Mouse (Mus musculus) inflammation-experienced regulatory T-cells, adult 6 months (primary cell): ENCODE measurements at regions not wholly inside any gene's neighbourhood (a gene's known extent, or its start where the extent isn't known, plus 50 kb on each side); places are given as distances from the start of the nearest gene placed in this dataset.
A peak's percentile ranks its signal among the peaks of the same experiment; 100 is the strongest.

Experiments used
- ATAC-seq: one replicate; pipeline ENCODE4 v1.8.0; 2017

- peak; percentile 82 for ATAC-seq
Measured at GRCm38 (mm10) chr13:30042689-30043320, 56.9 kb upstream of the E2f3 start.

- ATAC-seq = no peak
Measured at GRCm38 (mm10) chr13:30041501-30042295, 55.8 kb upstream of the E2f3 start.

DNA sequence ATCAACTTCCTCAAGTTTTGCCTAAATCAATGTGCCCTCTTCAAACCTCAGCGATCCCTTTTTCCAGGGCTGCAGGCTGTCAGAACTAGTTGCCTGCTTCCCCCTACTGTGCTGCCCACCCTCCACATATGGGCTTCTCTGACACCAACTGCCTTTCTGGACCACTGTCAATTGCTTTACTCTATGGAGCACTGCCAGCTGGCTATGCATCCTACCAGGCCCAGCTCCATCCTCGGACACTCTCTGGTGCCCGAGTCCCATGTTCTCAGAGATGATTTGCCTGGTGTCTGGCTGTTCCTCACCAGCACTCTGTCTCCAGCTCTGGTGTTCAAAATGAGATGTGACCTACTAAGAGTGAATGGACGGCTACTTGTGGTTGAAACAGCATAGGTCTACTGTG, 54.4 kb upstream of the E2f3 start:
- ATAC-seq = no peak

DNA sequence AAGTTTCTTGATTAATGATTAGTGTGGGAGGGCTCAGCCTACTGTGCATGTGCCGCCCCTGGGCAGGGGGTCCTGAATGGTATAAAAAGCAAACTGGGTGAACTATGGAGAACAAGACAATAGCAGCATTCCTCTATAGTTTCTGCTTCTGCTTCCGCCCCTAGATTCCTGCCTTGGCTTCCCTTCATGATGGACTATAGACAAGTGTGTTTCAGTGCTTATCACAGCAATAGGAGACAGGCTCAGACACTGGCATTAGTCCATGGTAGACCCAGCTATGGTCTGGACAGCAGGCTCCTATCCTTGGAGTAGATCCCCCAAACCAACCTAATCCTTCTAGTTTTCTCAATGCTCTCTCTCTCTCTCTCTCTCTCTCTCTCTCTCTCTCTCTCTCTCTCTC, 53.9 kb upstream of the E2f3 start:
- ATAC-seq = no peak

DNA sequence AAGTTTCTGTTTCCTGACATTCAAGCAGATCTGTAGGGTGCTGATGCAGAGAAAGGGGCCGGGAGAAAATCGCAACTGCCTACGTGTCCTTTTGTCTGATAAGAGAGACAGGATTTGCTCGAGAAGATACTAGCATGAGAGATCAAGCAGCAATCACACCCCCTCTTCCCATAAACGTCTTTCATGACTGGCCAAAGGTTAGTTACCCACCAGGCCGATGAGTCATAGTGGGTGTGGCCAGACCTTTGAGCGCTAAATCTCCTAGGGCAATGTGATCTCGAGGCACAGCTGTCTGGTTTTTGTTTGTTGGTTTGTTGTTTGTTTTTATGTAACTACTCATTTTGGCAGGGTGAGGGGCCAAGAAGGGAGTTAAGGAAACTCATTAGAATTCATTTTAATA, 50.7 kb upstream of the E2f3 start:
- ATAC-seq = peak; percentile 91

DNA sequence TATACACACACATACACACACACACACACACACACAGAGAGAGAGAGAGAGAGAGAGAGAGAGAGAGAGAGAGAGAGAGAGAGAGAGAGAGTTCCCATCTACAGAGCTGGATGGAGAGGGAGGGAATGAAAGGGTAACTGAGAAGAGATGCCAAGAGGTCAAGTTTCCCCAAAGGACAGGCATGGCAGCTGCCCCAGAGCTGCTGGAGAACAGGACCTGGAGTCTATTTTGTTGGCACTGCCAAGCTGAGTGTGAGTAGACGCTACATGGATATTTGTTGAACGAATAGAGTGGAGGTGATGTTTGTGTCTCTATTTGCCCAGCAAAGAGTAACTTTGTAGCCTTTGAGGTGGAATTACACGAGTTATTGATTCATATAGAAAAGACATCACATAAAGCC, 50.2 kb upstream of the E2f3 start:
- ATAC-seq = no peak
